Mouse (Mus musculus): ENCODE data around the gene Ift88. TPM values are rescaled to one million over a fixed set of nuclear protein-coding genes. Genes with fewer than 3 reads are reported as not detected.

Ift88 gene
- polyA plus RNA-seq (2012; rRNA removed): 1.6 and 1.7 TPM in 2 replicates

GRCm38 (mm10) chr14:57423432-57424211 is at the start of gene Ift88:
Gene Ift88, plus strand, starts transcription at chr14:57424062.

DNA sequence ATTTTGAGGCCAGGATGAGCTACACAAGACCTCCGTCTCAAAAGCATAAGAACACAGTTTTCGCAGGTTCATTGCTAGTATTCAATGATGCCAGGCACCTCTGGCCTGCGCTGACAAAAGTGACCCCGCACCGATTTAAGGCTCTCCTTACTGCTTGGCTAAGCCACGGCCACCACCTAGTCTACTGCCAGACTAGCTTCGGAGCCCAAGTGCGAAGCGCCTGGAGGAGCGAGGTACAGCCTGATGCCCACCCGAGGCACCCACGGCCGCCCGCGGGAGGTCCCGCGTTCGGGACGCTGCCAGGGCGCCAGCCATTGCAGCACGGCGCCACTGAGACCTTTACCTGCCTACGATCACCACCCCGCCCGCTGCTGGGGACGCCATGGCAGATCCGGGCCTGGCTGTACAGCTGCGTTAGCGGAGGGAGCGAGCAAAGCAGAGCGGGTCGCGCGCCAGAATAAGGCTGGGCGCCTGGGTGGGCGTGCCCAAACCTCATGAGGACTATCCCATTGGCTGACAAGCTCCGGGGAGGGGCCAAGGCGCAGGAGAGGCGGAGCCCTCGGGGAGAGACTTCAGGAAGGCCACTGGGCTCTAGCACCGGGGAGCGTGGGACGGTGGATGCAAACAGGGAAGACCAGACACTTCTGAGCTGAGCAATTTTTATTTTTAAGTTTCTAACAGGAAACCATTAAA is 25.7 kb upstream of the Ift88 start, which contains the start of gene Cryl1:
Gene Cryl1, minus strand, starts transcription at position 465 of the 693 bp plus-strand sequence.

DNA sequence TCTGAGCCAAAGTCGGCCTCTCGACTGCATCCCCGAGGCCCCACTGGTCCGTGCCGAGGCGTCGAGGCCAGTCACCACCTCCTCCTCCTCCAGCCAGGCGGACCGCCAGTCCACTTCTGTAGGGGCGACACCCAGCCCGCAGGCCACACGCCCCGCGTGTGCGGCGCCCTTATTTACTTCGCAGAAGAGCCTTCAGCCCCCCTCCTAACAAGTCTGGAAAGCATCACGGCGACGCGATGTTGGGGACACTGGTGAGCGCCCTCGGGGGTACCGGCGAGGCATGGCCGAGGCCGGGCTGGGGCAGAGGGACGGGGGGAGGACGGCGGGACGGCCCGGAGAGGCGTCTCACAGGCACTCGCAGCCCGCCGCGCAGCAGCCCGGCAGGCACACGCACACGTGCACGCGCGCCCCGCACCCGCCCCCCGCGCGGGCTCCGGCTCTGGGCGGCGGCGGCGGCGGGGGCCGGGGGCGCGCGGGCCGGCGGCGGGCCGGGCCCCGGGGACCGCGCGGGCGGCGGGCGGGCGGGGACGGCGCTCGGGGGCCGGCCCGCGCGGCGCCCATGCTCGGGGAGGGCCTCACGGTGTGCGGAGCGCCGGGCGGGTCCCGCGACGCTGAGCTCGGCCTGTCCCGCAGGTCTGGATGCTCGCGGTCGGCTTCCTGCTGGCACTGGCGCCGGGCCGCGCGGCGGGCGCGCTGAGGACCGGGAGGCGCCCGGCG is 101.0 kb downstream of the Ift88 start, which contains the start of gene Il17d:
Gene Il17d, plus strand, starts transcription at position 107 of the 717 bp plus-strand sequence.

Other genes with a start within 250 kb of the Ift88 start
- gene Cryl1, start 25.5 kb upstream of the Ift88 start, polyA plus RNA-seq (2012; rRNA removed): 6.6 and 7.1 TPM in 2 replicates
- gene Il17d, start 100.7 kb downstream of the Ift88 start, polyA plus RNA-seq (2012; rRNA removed): 0.32 and 0.44 TPM in 2 replicates
- gene Eef1akmt1, start 147.6 kb downstream of the Ift88 start, polyA plus RNA-seq (2012; rRNA removed): 14.9 and 16.8 TPM in 2 replicates
- 6.6 and 8.0 TPM in 2 replicates for gene Xpo4, start 241.4 kb downstream of the Ift88 start, polyA plus RNA-seq (2012; rRNA removed)